Mouse (Mus musculus) heart, postnatal 0 days (tissue): ENCODE results near the gene Eipr1. TPM values are rescaled to one million over a fixed set of nuclear protein-coding genes. Genes with fewer than 3 reads are reported as not detected.

Experiments
- ATAC-seq: fragments of 200-750 bp; cut with Nextera tagmentation; 2 replicates; pipeline ENCODE4 v1.8.0; 2017; ENCODE audit warnings: low read depth, moderate number of reproducible peaks, moderate library complexity; ENCODE audit not compliant: insufficient read depth
- DNase-seq: peaks from one replicate; pipeline ENCODE4 v3.0.0-alpha.2; 2016; ENCODE audit warnings: low spot score
- H3K27ac ChIP-seq: fragments of 300-500 bp; sonication (generic); 2 replicates; pipeline ENCODE4 v1.5.1; 2014; ENCODE audit warnings: low read depth, mild to moderate bottlenecking
- H3K27me3 ChIP-seq: fragments of 300-500 bp; sonication (generic); 2 replicates; pipeline ENCODE4 v1.6.1; 2014; ENCODE audit warnings: low read length, mixed read lengths; ENCODE audit not compliant: control insufficient read depth, insufficient read depth
- H3K36me3 ChIP-seq: fragments of 300-500 bp; sonication (generic); replicated peaks from 2 replicates; pipeline ENCODE4 v1.6.1; 2014; ENCODE audit warnings: low read length, mixed read lengths; ENCODE audit not compliant: control insufficient read depth, insufficient read depth
- H3K4me1 ChIP-seq: fragments of 300-500 bp; sonication (generic); 2 replicates; pipeline ENCODE4 v1.6.1; 2014; ENCODE audit warnings: antibody characterized with exemption; ENCODE audit not compliant: control insufficient read depth, insufficient read depth
- H3K4me2 ChIP-seq: fragments of 300-500 bp; sonication (generic); 2 replicates; pipeline ENCODE4 v1.6.1; 2014; ENCODE audit warnings: low read depth, mild to moderate bottlenecking, low read length, moderate library complexity
- H3K4me3 ChIP-seq: fragments of 300-500 bp; sonication (generic); 2 replicates; pipeline ENCODE4 v1.5.1; 2014; ENCODE audit warnings: low read depth, low read length
- H3K9ac ChIP-seq: fragments of 300-500 bp; sonication (generic); replicated peaks from 2 replicates; pipeline ENCODE4 v1.6.1; 2014; ENCODE audit warnings: low read depth, low read length, mixed read lengths
- H3K9me3 ChIP-seq: fragments of 300-500 bp; sonication (generic); replicated peaks from 2 replicates; pipeline ENCODE4 v1.6.1; 2016; ENCODE audit warnings: low read length; ENCODE audit not compliant: control insufficient read depth
- CTCF ChIP-seq: IDR thresholded peaks from 2 replicates; pipeline ENCODE4 v1.5.1; 2016; ENCODE audit warnings: antibody characterized with exemption, control low read depth, low read depth
- EP300 ChIP-seq: IDR thresholded peaks from 2 replicates; pipeline ENCODE4 v1.6.1; 2016; ENCODE audit warnings: antibody characterized with exemption, low read depth
- WGBS: fragments of 180-500 bp; shearing (Covaris S2); extraction: QIAGEN DNeasy Blood & Tissue Kit; methylation state at CpG from one replicate; pipeline ENCODE4 v1.1.7; 2014; 5-methylcytosine and 5-hydroxymethylcytosine counted together
- polyA plus RNA-seq: library from polyadenylated mRNA; unstranded; fragments of >200 nt; fragmentation: Nextera tagmentation; extraction: Ambion mirVana; gene quantifications from 2 replicates; pipeline ENCODE4 v1.2.1, GENCODE M21; 2015
- total RNA-seq: library from RNA; depleted of rRNA; stranded (reverse); fragments of >200 nt; gene quantifications from 2 replicates; pipeline ENCODE4 v1.2.3, GENCODE M21; 2014; ENCODE audit warnings: low replicate concordance

Gene Eipr1
- total and polyA plus RNA-seq, 2 experiments from 2014 or later, result 13.0 to 29.3 TPM

DNA sequence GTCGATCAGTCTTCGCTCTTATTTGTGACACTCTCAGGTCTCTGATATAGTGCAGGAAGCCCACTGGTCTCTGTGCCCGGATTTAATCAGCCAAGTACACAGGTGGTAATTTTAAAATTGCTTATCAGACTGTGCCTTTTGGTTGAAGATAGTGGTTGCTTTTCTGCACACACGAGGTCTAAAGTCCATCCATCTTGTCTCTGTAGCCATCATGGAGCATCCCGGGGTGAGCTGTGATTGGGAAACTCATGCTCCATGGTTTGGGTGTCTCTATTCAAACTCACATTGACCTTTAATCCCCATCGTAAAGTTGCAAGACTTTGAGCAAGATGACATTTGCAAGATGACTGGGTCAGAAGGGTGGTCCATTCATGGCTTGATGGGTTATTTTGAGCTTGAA, 153.9 kb downstream of the Eipr1 start:
- H3K9ac ChIP-seq, result no peak overlapping the region
- H3K27ac ChIP-seq, result no peak overlapping the region
- no peak overlapping the region for H3K4me2 ChIP-seq
- 69% methylated on average over 6 of the region's 6 CpGs for WGBS
- H3K36me3 ChIP-seq, result no peaks in the 10 kb centered on the region
- no peaks in the 10 kb centered on the region for H3K9me3 ChIP-seq
- H3K4me1 ChIP-seq, result no peaks in the 10 kb centered on the region
- TF ChIP-seq CTCF (no peak), EP300 (no peak)
- H3K27me3 ChIP-seq, result no peaks in the 10 kb centered on the region
- no peak for DNase-seq
- no peak for ATAC-seq
- no peak overlapping the region for H3K4me3 ChIP-seq

DNA sequence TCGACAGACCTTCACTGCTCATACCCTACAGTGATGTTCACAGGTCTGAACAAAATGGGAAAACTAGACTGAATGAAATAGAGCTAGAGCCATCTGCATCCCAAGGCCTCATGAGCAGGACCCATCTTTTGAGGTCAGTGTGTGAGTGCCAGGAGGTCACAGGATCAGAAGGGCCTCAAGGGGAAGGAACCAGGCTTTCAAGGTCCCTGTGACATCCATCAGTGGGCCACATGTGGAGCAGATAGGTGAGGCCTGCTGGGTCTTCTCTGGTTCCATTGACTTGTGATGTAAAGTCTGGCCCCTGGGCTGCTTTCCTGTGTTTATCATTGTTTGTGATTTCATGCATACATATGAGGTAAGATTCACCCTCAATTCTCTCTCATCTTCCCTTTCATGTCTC, 154.4 kb downstream of the Eipr1 start:
- 88% methylated on average over 1 of the region's 1 CpGs for WGBS

DNA sequence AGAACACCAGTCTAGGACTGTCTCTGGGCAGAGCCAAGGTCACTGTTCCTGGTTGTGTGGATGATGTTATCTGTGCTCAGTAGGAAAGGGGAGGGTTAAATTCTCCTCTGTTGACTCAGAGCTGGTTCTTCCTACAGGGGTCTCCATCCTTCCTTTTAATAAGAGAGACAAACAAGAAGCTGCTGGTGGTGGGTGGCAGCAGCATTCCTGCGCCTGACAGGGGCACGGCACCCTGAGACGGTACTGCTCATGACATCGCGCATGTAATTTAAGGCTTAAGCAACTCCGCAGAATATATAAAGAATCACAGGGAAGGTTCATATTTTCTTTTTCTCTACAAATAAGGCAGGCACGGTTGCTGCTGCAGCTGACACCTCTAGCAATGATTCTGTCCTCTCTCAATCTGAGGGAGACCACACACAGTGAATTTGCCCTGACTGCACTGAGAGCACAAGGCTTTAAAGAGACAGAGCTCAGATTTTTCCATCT, 155.2 kb downstream of the Eipr1 start:
- TF ChIP-seq EP300, result no peak
- TF ChIP-seq CTCF, result no peak
- no peaks in the 10 kb centered on the region for H3K36me3 ChIP-seq
- no peak overlapping the region for H3K4me2 ChIP-seq
- H3K9ac ChIP-seq, result no peak overlapping the region
- 34% methylated on average over 7 of the region's 7 CpGs for WGBS
- ATAC-seq (no peak), DNase-seq (no peak)
- no peak overlapping the region for H3K4me3 ChIP-seq
- no peak overlapping the region for H3K27ac ChIP-seq
- no peaks in the 10 kb centered on the region for H3K9me3 ChIP-seq
- no peaks in the 10 kb centered on the region for H3K4me1 ChIP-seq
- H3K27me3 ChIP-seq, result no peaks in the 10 kb centered on the region

More for the DNA sequence above, 154.4 kb downstream of the Eipr1 start:
- Histone ChIP-seq H3K4me2 (no peak overlapping the region), H3K4me3 (no peak overlapping the region), H3K27me3 (no peaks in the 10 kb centered on the region), H3K36me3 (no peaks in the 10 kb centered on the region), H3K9me3 (no peaks in the 10 kb centered on the region), H3K27ac (no peak overlapping the region), H3K9ac (no peak overlapping the region), H3K4me1 (no peaks in the 10 kb centered on the region)
- ATAC-seq (no peak), DNase-seq (no peak)
- no peak for TF ChIP-seq CTCF
- no peak for TF ChIP-seq EP300

DNA sequence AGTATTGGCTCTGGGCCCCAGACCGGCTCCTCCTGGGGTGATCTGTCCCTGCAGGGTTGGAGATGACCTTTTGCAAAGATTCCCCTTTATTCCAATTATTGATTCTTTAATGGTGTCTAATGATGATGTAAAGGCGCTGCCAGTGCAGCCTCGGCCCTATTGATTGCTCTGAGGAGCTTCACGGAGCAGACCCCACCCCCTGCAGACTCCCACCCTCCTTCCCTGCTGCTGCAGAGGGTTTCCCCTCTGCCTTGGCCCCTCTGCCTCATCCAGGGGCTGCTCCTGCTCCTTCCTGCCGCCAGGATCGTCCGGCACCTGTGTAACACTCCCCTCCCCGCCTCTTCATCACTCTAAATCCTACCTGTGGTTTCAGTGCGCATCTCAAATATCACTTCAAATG, 156.2 kb downstream of the Eipr1 start:
- 59% methylated on average over 9 of the region's 9 CpGs for WGBS
- H3K4me2 ChIP-seq, result no peak overlapping the region
- no peaks in the 10 kb centered on the region for H3K36me3 ChIP-seq
- no peak for ATAC-seq
- DNase-seq, result no peak
- no peak overlapping the region for H3K4me3 ChIP-seq
- no peak overlapping the region for H3K27ac ChIP-seq
- no peaks in the 10 kb centered on the region for H3K4me1 ChIP-seq
- no peak for TF ChIP-seq EP300
- TF ChIP-seq CTCF, result no peak
- H3K27me3 ChIP-seq, result no peaks in the 10 kb centered on the region
- no peaks in the 10 kb centered on the region for H3K9me3 ChIP-seq
- H3K9ac ChIP-seq, result no peak overlapping the region

- no peaks in the 10 kb centered on the region for H3K4me1 ChIP-seq
- no peak overlapping the region for H3K9ac ChIP-seq
- H3K27ac ChIP-seq, result no peak overlapping the region
- no peak for TF ChIP-seq CTCF
- TF ChIP-seq EP300, result no peak
- DNase-seq (no peak), ATAC-seq (no peak)
- H3K4me2 ChIP-seq, result no peak overlapping the region
- H3K27me3 ChIP-seq, result no peaks in the 10 kb centered on the region
- no peaks in the 10 kb centered on the region for H3K36me3 ChIP-seq
- no peak overlapping the region for H3K4me3 ChIP-seq
- no peaks in the 10 kb centered on the region for H3K9me3 ChIP-seq
- 91% methylated on average over 5 of the region's 5 CpGs for whole genome bisulfite sequencing
Measured at GRCm38 (mm10) chr12:28909851-28910250, 158.2 kb downstream of the Eipr1 start.

- no peak overlapping the region for H3K4me3 ChIP-seq
- no peaks in the 10 kb centered on the region for H3K36me3 ChIP-seq
- TF ChIP-seq CTCF, result no peak
- TF ChIP-seq EP300, result no peak
- no peaks in the 10 kb centered on the region for H3K27me3 ChIP-seq
- ATAC-seq (no peak), DNase-seq (no peak)
- H3K4me1 ChIP-seq, result no peaks in the 10 kb centered on the region
- H3K27ac ChIP-seq, result no peak overlapping the region
- 57% methylated on average over 8 of the region's 8 CpGs for WGBS
- H3K9ac ChIP-seq, result no peak overlapping the region
- H3K9me3 ChIP-seq, result no peaks in the 10 kb centered on the region
- no peak overlapping the region for H3K4me2 ChIP-seq
Measured at GRCm38 (mm10) chr12:28910568-28910967, 159.0 kb downstream of the Eipr1 start.
